Mouse (Mus musculus): ENCODE measurements at regions not wholly inside any gene's neighbourhood (a gene's known extent, or its start where the extent isn't known, plus 50 kb on each side); places are given as distances from the start of the nearest gene placed in this dataset.

DNA sequence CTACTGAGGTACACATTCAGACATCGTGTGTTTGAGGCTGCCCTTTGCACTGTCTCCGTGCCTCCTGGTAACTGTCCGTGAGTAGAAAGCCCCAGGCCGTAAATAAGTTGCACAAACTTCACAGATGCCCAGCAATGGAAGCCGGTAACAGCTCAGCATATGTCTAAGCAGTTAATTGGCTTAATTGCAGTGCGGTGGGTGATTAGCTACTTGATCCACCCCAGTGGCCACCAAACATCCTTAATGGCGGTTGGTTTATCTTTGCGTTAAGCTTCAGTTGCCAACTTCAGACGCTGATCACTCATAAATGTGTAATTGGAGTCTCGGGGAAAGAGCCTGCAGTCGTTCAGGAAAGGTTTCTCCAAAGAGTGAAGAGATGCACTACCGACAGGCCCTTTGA, 135.3 kb downstream of the Gm26897 start:
- Histone ChIP-seq H3K9me3 (peaks cover 35% of the 10 kb centered on the region), H3K9ac (no peak overlapping the region), H3K4me3 (no peak overlapping the region), H3K4me1 (0 out of 2 replicates have a peak, but pooled peaks cover 3% of the 10 kb centered on the region), H3K27me3 (no peaks in the 10 kb centered on the region), H3K27ac (no peak overlapping the region), H3K36me3 (no peaks in the 10 kb centered on the region), H3K4me2 (replicated peaks) (no peak overlapping the region)
- ATAC-seq (ENCODE audit: insufficient number of reproducible peaks, insufficient read depth, low FRiP score, low TSS enrichment) = no peak
- 58% methylated on average over 12 of the region's 12 CpGs for WGBS

DNA sequence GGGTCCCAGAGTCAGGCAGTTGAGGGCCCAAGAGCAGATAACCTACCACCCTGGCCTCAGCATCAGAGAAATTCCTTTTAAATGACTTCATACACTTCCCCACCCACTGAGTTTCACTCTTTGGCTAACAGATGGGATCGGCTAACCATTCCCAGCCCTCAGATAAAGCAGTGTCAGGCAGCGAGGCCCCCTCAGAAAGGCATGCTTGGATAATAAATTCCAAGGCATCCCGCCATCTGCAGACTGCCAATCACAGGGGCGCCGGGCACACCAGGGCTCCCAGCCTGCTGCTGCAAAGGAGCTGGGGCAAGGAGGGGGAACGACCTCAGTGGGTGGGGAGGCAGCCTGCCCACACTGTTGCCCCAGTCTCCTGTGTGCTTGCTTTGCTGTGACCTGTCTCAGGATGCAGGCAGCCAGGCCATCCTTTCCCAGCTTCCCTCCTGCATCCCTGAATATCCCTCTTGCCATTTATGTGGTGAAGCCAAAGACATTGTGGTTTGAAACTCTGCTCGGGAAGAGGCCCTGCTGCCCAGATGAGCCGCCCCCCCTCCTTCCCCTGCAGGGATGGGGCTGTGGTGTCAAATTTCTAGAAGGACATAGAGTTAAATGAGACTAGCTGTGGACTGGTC, 143.6 kb downstream of the Gm26897 start:
- Histone ChIP-seq H3K27ac (peak overlapping the region; percentile 91), H3K9ac (no peak overlapping the region), H3K4me1 (peaks cover 31% of the 10 kb centered on the region), H3K36me3 (no peaks in the 10 kb centered on the region), H3K27me3 (no peaks in the 10 kb centered on the region), H3K9me3 (peaks cover 14% of the 10 kb centered on the region), H3K4me2 (replicated peaks) (peak overlapping the region; percentile 10; the same call in 1 of the 2 replicates), H3K4me3 (no peak overlapping the region)
- peak; percentile 71 for ATAC-seq (ENCODE audit: insufficient number of reproducible peaks, insufficient read depth, low FRiP score, low TSS enrichment)
- 2% methylated on average over 8 of the region's 8 CpGs for WGBS

DNA sequence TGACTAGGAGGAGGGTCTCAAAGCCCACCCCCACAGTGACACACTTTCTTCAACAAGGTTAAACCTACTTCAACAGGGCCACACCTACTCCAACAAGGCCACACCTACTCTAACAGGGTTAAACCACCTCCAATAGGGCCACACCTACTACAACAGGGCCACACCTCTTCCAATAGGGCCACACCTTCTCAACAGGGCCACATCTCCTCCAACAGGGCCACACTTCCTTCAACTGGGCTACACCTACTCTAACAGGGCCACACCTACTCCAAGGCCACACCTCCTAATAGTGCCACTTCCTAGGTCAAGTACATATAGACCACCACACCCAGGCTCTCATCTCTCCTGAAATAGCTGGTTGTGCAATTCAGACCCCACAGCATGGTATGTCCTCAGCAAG, 145.3 kb downstream of the Gm26897 start:
- no peak for ATAC-seq (ENCODE audit: insufficient number of reproducible peaks, insufficient read depth, low FRiP score, low TSS enrichment)
- H3K27ac ChIP-seq = no peak overlapping the region
- H3K4me1 ChIP-seq = peaks cover 31% of the 10 kb centered on the region
- no peak overlapping the region for H3K4me3 ChIP-seq
- H3K4me2 ChIP-seq (replicated peaks) = no peak overlapping the region
- H3K36me3 ChIP-seq = no peaks in the 10 kb centered on the region
- no peaks in the 10 kb centered on the region for H3K27me3 ChIP-seq
- no peak overlapping the region for H3K9ac ChIP-seq
- no peaks in the 10 kb centered on the region for H3K9me3 ChIP-seq

DNA sequence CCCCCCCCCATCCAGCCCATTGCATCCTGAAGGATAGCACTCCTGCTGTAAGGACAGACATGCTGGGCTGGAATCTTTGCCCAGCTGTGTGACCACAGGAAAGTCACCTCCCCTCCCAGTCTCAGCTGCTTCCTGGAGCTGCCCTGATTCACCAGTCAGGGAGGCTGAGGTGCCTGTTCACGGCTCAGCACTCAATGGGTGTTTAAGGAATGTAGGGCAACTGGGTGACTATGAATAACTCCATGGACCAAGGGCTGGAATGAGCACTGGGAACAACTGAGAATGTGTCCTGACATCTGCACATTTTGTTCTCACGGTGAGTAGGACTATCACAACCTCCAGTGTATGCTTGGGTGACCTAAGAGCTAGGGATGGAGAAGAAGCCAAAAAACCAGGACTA, 146.5 kb downstream of the Gm26897 start:
- no peak for ATAC-seq (ENCODE audit: insufficient number of reproducible peaks, insufficient read depth, low FRiP score, low TSS enrichment)
- Histone ChIP-seq H3K27ac (no peak overlapping the region), H3K4me2 (replicated peaks) (no peak overlapping the region), H3K9ac (no peak overlapping the region), H3K4me3 (no peak overlapping the region), H3K27me3 (no peaks in the 10 kb centered on the region), H3K36me3 (no peaks in the 10 kb centered on the region), H3K4me1 (peaks cover 31% of the 10 kb centered on the region), H3K9me3 (no peaks in the 10 kb centered on the region)
- 88% methylated on average over 2 of the region's 2 CpGs for WGBS

DNA sequence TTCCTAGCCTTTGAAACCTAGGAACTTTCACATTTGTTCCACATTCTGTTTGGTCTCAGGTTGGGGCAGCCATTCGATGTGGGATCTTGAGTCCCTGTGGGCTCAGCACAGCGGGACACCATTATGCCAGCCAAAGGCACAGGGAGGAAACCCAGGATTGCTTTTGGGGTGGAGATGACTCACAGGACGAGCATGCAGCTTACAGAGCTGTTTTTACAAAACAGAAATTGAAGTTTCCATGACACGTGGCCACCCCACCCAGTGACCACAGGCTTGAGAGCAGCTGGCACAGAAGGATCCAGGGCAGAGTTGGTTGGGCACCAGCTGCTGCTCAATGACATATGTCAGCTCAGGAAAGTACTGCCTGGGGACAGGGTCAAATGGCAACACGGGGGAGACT, 147.8 kb downstream of the Gm26897 start:
- Histone ChIP-seq H3K27me3 (no peaks in the 10 kb centered on the region), H3K9me3 (no peaks in the 10 kb centered on the region), H3K9ac (no peak overlapping the region), H3K36me3 (no peaks in the 10 kb centered on the region), H3K27ac (0 out of 2 replicates have a peak overlapping the region, but pooled peaks have one; percentile 12), H3K4me3 (no peak overlapping the region), H3K4me2 (replicated peaks) (no peak overlapping the region), H3K4me1 (peaks cover 35% of the 10 kb centered on the region)
- 29% methylated on average over 5 of the region's 5 CpGs for WGBS
- ATAC-seq (ENCODE audit: insufficient number of reproducible peaks, insufficient read depth, low FRiP score, low TSS enrichment) = no peak

DNA sequence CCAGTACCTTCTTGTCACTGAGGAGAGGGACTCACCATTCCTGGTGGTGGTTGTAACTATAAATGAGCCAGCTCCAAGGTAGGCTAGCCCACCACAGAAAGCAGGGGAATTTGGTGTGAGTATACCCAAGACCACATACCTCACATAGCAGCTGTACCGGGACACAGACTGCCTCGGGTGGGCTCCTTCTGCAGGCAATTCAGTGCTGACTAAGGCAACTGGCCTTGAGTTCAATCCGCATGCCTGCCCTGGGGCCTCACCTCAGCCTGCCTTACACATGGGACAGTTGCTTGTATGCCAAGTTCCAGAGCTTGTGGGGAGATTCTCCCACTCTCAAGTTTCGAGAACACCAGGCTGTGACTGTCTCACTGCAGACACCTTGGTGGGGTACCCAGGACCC, 153.6 kb downstream of the Gm26897 start:
- ATAC-seq (ENCODE audit: insufficient number of reproducible peaks, insufficient read depth, low FRiP score, low TSS enrichment) = no peak
- H3K9ac ChIP-seq = no peak overlapping the region
- H3K27ac ChIP-seq = 0 out of 2 replicates have a peak overlapping the region, but pooled peaks have one; percentile 46
- no peak overlapping the region for H3K4me2 ChIP-seq (replicated peaks)
- H3K27me3 ChIP-seq = no peaks in the 10 kb centered on the region
- H3K9me3 ChIP-seq = no peaks in the 10 kb centered on the region
- 28% methylated on average over 4 of the region's 4 CpGs for WGBS
- H3K36me3 ChIP-seq = no peaks in the 10 kb centered on the region
- peaks cover 46% of the 10 kb centered on the region for H3K4me1 ChIP-seq
- no peak overlapping the region for H3K4me3 ChIP-seq

DNA sequence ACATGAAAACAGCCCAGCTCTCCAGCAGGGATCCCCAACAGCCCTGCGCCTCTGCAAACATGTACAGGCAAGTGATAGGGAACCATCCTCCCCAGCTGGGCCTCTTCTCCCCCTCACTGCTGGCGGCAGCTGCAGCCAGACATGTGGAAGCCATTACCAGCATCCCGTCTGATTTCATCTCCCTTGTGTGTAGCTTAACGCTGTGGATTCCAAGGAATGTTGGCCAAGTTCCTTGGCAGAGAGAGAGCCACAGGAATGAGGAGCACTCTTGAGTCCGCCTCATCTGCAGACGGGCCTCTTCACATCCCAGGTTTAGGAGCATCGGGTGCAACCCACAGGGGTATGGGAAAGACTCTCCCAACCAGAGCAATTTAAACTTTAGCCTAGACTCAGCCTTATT, 157.1 kb downstream of the Gm26897 start:
- Histone ChIP-seq H3K9ac (0 out of 2 replicates have a peak overlapping the region, but pooled peaks have one; percentile 12), H3K27ac (peak overlapping the region; percentile 97), H3K9me3 (no peaks in the 10 kb centered on the region), H3K36me3 (no peaks in the 10 kb centered on the region), H3K4me2 (replicated peaks) (peak overlapping the region; percentile 21), H3K27me3 (no peaks in the 10 kb centered on the region), H3K4me1 (peaks cover 72% of the 10 kb centered on the region), H3K4me3 (no peak overlapping the region)
- 11% methylated on average over 7 of the region's 7 CpGs for WGBS
- ATAC-seq (ENCODE audit: insufficient number of reproducible peaks, insufficient read depth, low FRiP score, low TSS enrichment) = peak; percentile 79

DNA sequence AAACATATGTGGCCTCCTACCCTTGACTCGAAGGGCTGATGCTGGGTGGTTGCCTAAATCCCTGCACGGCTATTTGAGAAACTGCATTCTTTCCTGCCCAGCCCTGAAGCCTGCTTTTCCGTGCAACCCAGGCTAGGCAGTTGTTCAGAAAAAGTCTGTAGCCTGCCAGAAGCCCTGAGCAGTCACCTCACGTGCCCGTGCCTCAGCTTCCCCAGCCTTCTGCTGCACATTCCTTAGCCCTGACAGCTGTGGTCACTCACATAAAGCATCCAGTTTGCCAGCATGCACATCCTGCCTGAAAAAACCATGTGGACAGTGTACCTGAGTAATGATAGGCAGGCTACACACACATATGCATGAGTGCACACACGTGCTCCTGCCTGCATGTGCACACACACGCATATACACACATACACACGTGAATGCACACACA, 157.6 kb downstream of the Gm26897 start:
- Histone ChIP-seq H3K4me3 (no peak overlapping the region), H3K27me3 (no peaks in the 10 kb centered on the region), H3K36me3 (no peaks in the 10 kb centered on the region), H3K4me2 (replicated peaks) (peak overlapping the region; percentile 21), H3K9me3 (no peaks in the 10 kb centered on the region), H3K27ac (peak overlapping the region; percentile 97), H3K4me1 (peaks cover 68% of the 10 kb centered on the region), H3K9ac (no peak overlapping the region)
- 32% methylated on average over 8 of the region's 8 CpGs for WGBS
- peak; percentile 42 for ATAC-seq (ENCODE audit: insufficient number of reproducible peaks, insufficient read depth, low FRiP score, low TSS enrichment)

DNA sequence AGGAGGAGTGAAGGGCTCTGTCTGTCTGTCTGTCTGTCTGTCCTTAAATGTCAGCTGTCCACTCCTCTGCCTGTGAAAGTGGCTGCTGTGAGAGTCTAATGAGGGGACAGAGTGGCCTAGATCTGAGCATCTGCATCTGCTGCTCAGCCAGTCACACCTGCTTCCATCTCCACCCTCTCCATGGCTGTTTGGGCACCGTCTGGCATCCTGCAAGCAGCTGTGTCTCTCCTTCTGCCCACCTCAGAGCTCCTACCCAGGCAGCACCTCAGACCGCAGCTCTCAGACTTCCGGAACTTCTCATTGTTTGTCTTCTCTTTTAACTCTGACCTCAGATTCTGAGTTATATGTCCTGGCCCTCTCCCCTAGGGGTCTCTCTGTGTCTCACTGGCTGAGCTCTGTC, 159.2 kb downstream of the Gm26897 start:
- WGBS = 36% methylated on average over 3 of the region's 3 CpGs
- H3K4me1 ChIP-seq = peaks cover 60% of the 10 kb centered on the region

DNA sequence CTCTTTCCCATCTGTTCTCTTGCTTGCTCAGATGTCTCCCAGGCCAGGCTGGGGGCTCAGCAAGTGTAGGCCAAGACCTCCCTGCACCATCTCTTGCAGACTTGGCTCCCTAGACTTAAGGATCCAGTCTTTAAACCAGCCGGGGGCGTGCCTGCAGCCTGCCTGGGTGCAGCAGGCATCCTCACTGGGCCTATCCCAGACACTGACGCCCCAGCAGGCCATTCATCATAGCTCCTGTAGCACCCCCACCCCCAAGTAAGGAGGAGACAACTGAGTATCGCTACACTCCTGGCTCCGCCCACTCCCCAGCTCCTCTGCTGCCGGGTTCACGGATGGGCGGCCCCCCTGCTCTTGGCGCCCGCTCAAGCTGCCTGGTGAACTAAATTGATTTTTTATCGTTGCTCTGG, 160.2 kb downstream of the Gm26897 start:
- ATAC-seq (ENCODE audit: insufficient number of reproducible peaks, insufficient read depth, low FRiP score, low TSS enrichment) = peak; percentile 66
- H3K4me2 ChIP-seq (replicated peaks) = peak overlapping the region; percentile 46
- H3K27ac ChIP-seq = peak overlapping the region; percentile 97
- peak overlapping the region; percentile 12; the same call in 1 of the 2 replicates for H3K9ac ChIP-seq
- no peaks in the 10 kb centered on the region for H3K27me3 ChIP-seq
- H3K9me3 ChIP-seq = no peaks in the 10 kb centered on the region
- peaks cover 63% of the 10 kb centered on the region for H3K4me1 ChIP-seq
- peak overlapping the region; percentile 23; the same call in 1 of the 2 replicates for H3K4me3 ChIP-seq
- H3K36me3 ChIP-seq = no peaks in the 10 kb centered on the region
- WGBS = 1% methylated on average over 11 of the region's 11 CpGs

More for the DNA sequence above, 159.2 kb downstream of the Gm26897 start:
- Histone ChIP-seq H3K9ac (no peak overlapping the region), H3K4me2 (replicated peaks) (no peak overlapping the region), H3K36me3 (no peaks in the 10 kb centered on the region), H3K4me3 (no peak overlapping the region), H3K27me3 (no peaks in the 10 kb centered on the region), H3K9me3 (no peaks in the 10 kb centered on the region), H3K27ac (peak overlapping the region; percentile 97)
- ATAC-seq (ENCODE audit: insufficient number of reproducible peaks, insufficient read depth, low FRiP score, low TSS enrichment) = no peak

DNA sequence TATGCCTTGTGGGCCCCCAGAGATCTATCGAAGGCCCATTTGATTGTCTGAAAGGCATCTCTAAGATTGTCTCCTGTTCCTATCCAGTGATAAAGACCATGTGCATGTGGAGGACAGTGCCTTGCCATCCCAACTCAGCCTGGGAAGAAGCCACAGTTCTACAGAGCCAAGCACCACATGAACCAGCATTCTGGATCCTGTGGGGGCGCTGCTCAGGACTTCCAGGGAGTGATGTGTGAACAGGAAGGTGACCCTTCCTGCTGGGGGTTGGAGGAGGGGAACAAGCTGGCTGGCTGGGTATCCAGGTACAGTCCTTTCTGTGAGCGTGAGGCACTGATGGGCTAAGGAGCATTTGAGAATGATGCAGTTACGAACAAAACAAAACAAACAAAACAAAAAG, 163.8 kb downstream of the Gm26897 start:
- ATAC-seq (ENCODE audit: insufficient number of reproducible peaks, insufficient read depth, low FRiP score, low TSS enrichment) = no peak
- no peak overlapping the region for H3K4me2 ChIP-seq (replicated peaks)
- no peak overlapping the region for H3K4me3 ChIP-seq
- 0 out of 2 replicates have a peak, but pooled peaks cover 5% of the 10 kb centered on the region for H3K27me3 ChIP-seq
- no peaks in the 10 kb centered on the region for H3K36me3 ChIP-seq
- peaks cover 45% of the 10 kb centered on the region for H3K4me1 ChIP-seq
- no peak overlapping the region for H3K27ac ChIP-seq
- 59% methylated on average over 4 of the region's 4 CpGs for WGBS
- no peaks in the 10 kb centered on the region for H3K9me3 ChIP-seq
- H3K9ac ChIP-seq = no peak overlapping the region

DNA sequence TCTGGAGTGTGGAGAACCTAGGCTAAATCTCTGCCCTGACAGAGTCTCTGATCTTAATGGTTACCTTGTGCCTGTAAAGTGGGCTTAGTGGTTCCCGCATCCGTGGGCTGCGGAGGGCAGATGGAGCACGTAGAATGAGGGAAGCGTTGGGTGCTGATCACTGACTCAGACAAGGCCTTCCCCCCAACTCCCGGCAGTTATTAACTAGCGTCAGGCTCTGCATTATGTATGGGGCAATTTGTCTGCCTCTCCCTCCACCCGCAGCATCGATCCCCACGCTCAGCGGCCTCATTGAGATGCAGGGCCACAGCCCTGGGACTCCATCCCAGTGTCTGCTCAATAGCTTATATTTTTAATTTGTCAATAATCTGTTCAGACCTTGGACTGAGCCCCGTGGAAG, 164.8 kb downstream of the Gm26897 start:
- H3K9me3 ChIP-seq = no peaks in the 10 kb centered on the region
- no peaks in the 10 kb centered on the region for H3K36me3 ChIP-seq
- H3K27ac ChIP-seq = no peak overlapping the region
- no peak overlapping the region for H3K4me3 ChIP-seq
- H3K4me1 ChIP-seq = peaks cover 36% of the 10 kb centered on the region
- 60% methylated on average over 12 of the region's 12 CpGs for WGBS
- ATAC-seq (ENCODE audit: insufficient number of reproducible peaks, insufficient read depth, low FRiP score, low TSS enrichment) = no peak
- 0 out of 2 replicates have a peak, but pooled peaks cover 5% of the 10 kb centered on the region for H3K27me3 ChIP-seq
- H3K9ac ChIP-seq = no peak overlapping the region
- no peak overlapping the region for H3K4me2 ChIP-seq (replicated peaks)

Data from embryonic facial prominence, embryonic 12.5 days (tissue).